Mouse (Mus musculus) intestine, embryonic 14.5 days (tissue): Measurements from ENCODE around the gene Kcnab3. TPM values are rescaled to one million over a fixed set of nuclear protein-coding genes. Genes with fewer than 3 reads are reported as not detected.

Source experiments
- ATAC-seq: fragments of 200-750 bp; cut with Nextera tagmentation; replicated peaks from 2 replicates; pipeline ENCODE4 v1.8.0; 2017; ENCODE audit warnings: low read depth, moderate number of reproducible peaks, moderate TSS enrichment, moderate library complexity; ENCODE audit not compliant: low FRiP score, low TSS enrichment
- DNase-seq: peaks from one replicate; pipeline ENCODE4 v3.0.0-alpha.2; 2018; ENCODE audit warnings: low spot score
- H3K27ac ChIP-seq: fragments of 300-500 bp; sonication (generic); 2 replicates; pipeline ENCODE4 v1.5.1; 2014; ENCODE audit warnings: low read depth, mild to moderate bottlenecking, control low read depth
- H3K27me3 ChIP-seq: fragments of 300-500 bp; sonication (generic); replicated peaks from 2 replicates; pipeline ENCODE4 v1.6.1; 2014; ENCODE audit warnings: low read length, control low read depth; ENCODE audit not compliant: control insufficient read depth, insufficient read depth
- H3K36me3 ChIP-seq: fragments of 300-500 bp; sonication (generic); 2 replicates; pipeline ENCODE4 v1.6.1; 2014; ENCODE audit warnings: low read length, control low read depth; ENCODE audit not compliant: control insufficient read depth, insufficient read depth
- H3K4me1 ChIP-seq: fragments of 300-500 bp; sonication (generic); replicated peaks from 2 replicates; pipeline ENCODE4 v1.6.1; 2014; ENCODE audit warnings: low read length, control low read depth, mixed read lengths; ENCODE audit not compliant: control insufficient read depth, insufficient read depth
- H3K4me2 ChIP-seq: fragments of 300-500 bp; sonication (generic); 2 replicates; pipeline ENCODE4 v1.6.1; 2014; ENCODE audit warnings: low read length
- H3K4me3 ChIP-seq: fragments of 300-500 bp; sonication (generic); 2 replicates; pipeline ENCODE4 v1.5.1; 2014; ENCODE audit warnings: low read depth, low read length, control low read depth, mixed read lengths
- H3K9ac ChIP-seq: fragments of 300-500 bp; sonication (generic); 2 replicates; pipeline ENCODE4 v1.6.1; 2014; ENCODE audit warnings: mild to moderate bottlenecking, low read length
- H3K9me3 ChIP-seq: fragments of 300-500 bp; sonication (generic); 2 replicates; pipeline ENCODE4 v1.6.1; 2016; ENCODE audit warnings: low read length, control low read depth; ENCODE audit not compliant: control insufficient read depth
- WGBS: fragments of 180-500 bp; shearing (Covaris S2); extraction: QIAGEN DNeasy Blood & Tissue Kit; methylation state at CpG from one replicate; pipeline ENCODE4 v1.1.7; 2014; 5-methylcytosine and 5-hydroxymethylcytosine counted together
- polyA plus RNA-seq: library from polyadenylated mRNA; unstranded; fragments of >200 nt; fragmentation: Nextera tagmentation; extraction: Ambion mirVana; gene quantifications from 2 replicates; pipeline ENCODE4 v1.2.1, GENCODE M21; 2014

Kcnab3 gene
- polyA plus RNA-seq, 1 experiment from 2014 or later, result 2.8 TPM

GRCm38 (mm10) chr11:69379600-69379999 lies 53.5 kb downstream of the Kcnab3 start:
- no peak overlapping the region for H3K27ac ChIP-seq
- WGBS, result 86% methylated on average over 3 of the region's 3 CpGs
- no peaks in the 10 kb centered on the region for H3K9me3 ChIP-seq
- no peaks in the 10 kb centered on the region for H3K27me3 ChIP-seq
- ATAC-seq (no peak), DNase-seq (no peak)
- H3K4me3 ChIP-seq, result no peak overlapping the region
- no peak overlapping the region for H3K4me2 ChIP-seq
- 0 out of 2 replicates have a peak, but pooled peaks cover 17% of the 10 kb centered on the region for H3K36me3 ChIP-seq
- no peak overlapping the region for H3K9ac ChIP-seq
- H3K4me1 ChIP-seq, result no peaks in the 10 kb centered on the region

GRCm38 (mm10) chr11:69381356-69381755 lies 55.3 kb downstream of the Kcnab3 start:
- Histone ChIP-seq H3K9me3 (no peaks in the 10 kb centered on the region), H3K27me3 (no peaks in the 10 kb centered on the region), H3K9ac (no peak overlapping the region), H3K4me3 (no peak overlapping the region), H3K27ac (no peak overlapping the region), H3K36me3 (0 out of 2 replicates have a peak, but pooled peaks cover 9% of the 10 kb centered on the region), H3K4me2 (no peak overlapping the region), H3K4me1 (no peaks in the 10 kb centered on the region)
- WGBS, result 76% methylated on average over 6 of the region's 6 CpGs
- no peak for ATAC-seq
- no peak for DNase-seq

Other genes starting within 250 kb of the Kcnab3 start
- 76.7 TPM in 2 replicates for gene Vamp2, start 237.8 kb upstream of the Kcnab3 start, polyA plus RNA-seq
- 10.5 and 13.4 TPM in 2 replicates for gene Per1, start 231.0 kb upstream of the Kcnab3 start, polyA plus RNA-seq
- gene Hes7, start 205.9 kb upstream of the Kcnab3 start, polyA plus RNA-seq, result 0.28 and 0.32 TPM in 2 replicates
- 0.19 and 0.30 TPM in 2 replicates for gene 9130213A22Rik, start 203.7 kb upstream of the Kcnab3 start, polyA plus RNA-seq
- gene Aloxe3, start 200.4 kb upstream of the Kcnab3 start, polyA plus RNA-seq, result 0.18 and 0.71 TPM in 2 replicates
- gene Alox12b, start 169.3 kb upstream of the Kcnab3 start, polyA plus RNA-seq, result 0.12 and 0.28 TPM in 2 replicates
- gene Alox8, start 128.4 kb upstream of the Kcnab3 start, polyA plus RNA-seq, result 0.13 and 0.15 TPM in 2 replicates
- 0.01 TPM in 1 of 2 replicates, not detected in the other for gene Gucy2e, start 89.2 kb upstream of the Kcnab3 start, polyA plus RNA-seq
- 15.5 and 17.4 TPM in 2 replicates for gene Cntrob, start 2.5 kb upstream of the Kcnab3 start, polyA plus RNA-seq
- gene Trappc1, start 2.3 kb upstream of the Kcnab3 start, polyA plus RNA-seq, result 155 and 160 TPM in 2 replicates
- gene Rnf227, start 14.2 kb downstream of the Kcnab3 start, polyA plus RNA-seq, result 13.2 and 14.3 TPM in 2 replicates
- gene Chd3, start 43.1 kb downstream of the Kcnab3 start, polyA plus RNA-seq, result 52.4 and 62.3 TPM in 2 replicates
- 184 and 197 TPM in 2 replicates for gene Naa38, start 69.2 kb downstream of the Kcnab3 start, polyA plus RNA-seq
- gene Cyb5d1, start 69.4 kb downstream of the Kcnab3 start, polyA plus RNA-seq, result 23.3 and 23.8 TPM in 2 replicates
- 34.8 and 38.4 TPM in 2 replicates for gene Tmem88, start 72.0 kb downstream of the Kcnab3 start, polyA plus RNA-seq
- gene Kdm6b, start 87.4 kb downstream of the Kcnab3 start, polyA plus RNA-seq, result 29.1 and 29.6 TPM in 2 replicates
- 0.98 and 1.9 TPM in 2 replicates for gene Dnah2, start 222.9 kb downstream of the Kcnab3 start, polyA plus RNA-seq
- 4.0 and 4.9 TPM in 2 replicates for gene Efnb3, start 233.9 kb downstream of the Kcnab3 start, polyA plus RNA-seq